Mouse (Mus musculus) stomach, embryonic 15.5 days (tissue): ENCODE data around the gene Col4a2. TPM values are rescaled to one million over a fixed set of nuclear protein-coding genes. Genes with fewer than 3 reads are reported as not detected.

Experiments
- ATAC-seq: fragments of 200-750 bp; cut with Nextera tagmentation; 2 replicates; pipeline ENCODE4 v1.8.0; 2017; ENCODE audit warnings: low read depth, moderate number of reproducible peaks, moderate TSS enrichment; ENCODE audit not compliant: insufficient read depth, low FRiP score
- H3K27ac ChIP-seq: fragments of 300-500 bp; sonication (generic); 2 replicates; pipeline ENCODE4 v1.5.1; 2015; ENCODE audit warnings: mild to moderate bottlenecking, inconsistent platforms
- H3K27me3 ChIP-seq: fragments of 300-500 bp; sonication (generic); replicated peaks from 2 replicates; pipeline ENCODE4 v1.6.1; 2015; ENCODE audit warnings: inconsistent platforms
- H3K36me3 ChIP-seq: fragments of 300-500 bp; sonication (generic); 2 replicates; pipeline ENCODE4 v1.6.1; 2015; ENCODE audit warnings: inconsistent platforms
- H3K4me1 ChIP-seq: fragments of 300-500 bp; sonication (generic); 2 replicates; pipeline ENCODE4 v1.6.1; 2015; ENCODE audit warnings: inconsistent platforms
- H3K4me2 ChIP-seq: fragments of 300-500 bp; sonication (generic); 2 replicates; pipeline ENCODE4 v1.6.1; 2015; ENCODE audit warnings: mild to moderate bottlenecking, inconsistent platforms
- H3K4me3 ChIP-seq: fragments of 300-500 bp; sonication (generic); replicated peaks from 2 replicates; pipeline ENCODE4 v1.5.1; 2015; ENCODE audit warnings: inconsistent platforms
- H3K9ac ChIP-seq: fragments of 300-500 bp; sonication (generic); 2 replicates; pipeline ENCODE4 v1.6.1; 2015; ENCODE audit warnings: inconsistent platforms
- H3K9me3 ChIP-seq: fragments of 300-500 bp; sonication (generic); 2 replicates; pipeline ENCODE4 v1.6.1; 2016; ENCODE audit warnings: inconsistent platforms
- WGBS: fragments of 180-500 bp; shearing (Covaris S2); methylation state at CpG from one replicate; pipeline ENCODE4 v1.1.7; 2015; 5-methylcytosine and 5-hydroxymethylcytosine counted together
- polyA plus RNA-seq: library from polyadenylated mRNA; unstranded; fragments of >200 nt; fragmentation: Nextera tagmentation; extraction: Ambion mirVana; gene quantifications from 2 replicates; pipeline ENCODE4 v1.2.1, GENCODE M21; 2015

The Col4a2 gene
- polyA plus RNA-seq, 1 experiment from 2014 or later, result 72.1 TPM

- ATAC-seq, result no peak
- H3K27me3 ChIP-seq, result no peaks in the 10 kb centered on the region
- H3K27ac ChIP-seq, result no peak overlapping the region
- H3K36me3 ChIP-seq, result no peaks in the 10 kb centered on the region
- H3K9ac ChIP-seq, result no peak overlapping the region
- H3K4me2 ChIP-seq, result no peak overlapping the region
- no peaks in the 10 kb centered on the region for H3K9me3 ChIP-seq
- 82% methylated on average over 4 of the region's 4 CpGs for WGBS
- H3K4me1 ChIP-seq, result peaks cover 8% of the 10 kb centered on the region
- no peak overlapping the region for H3K4me3 ChIP-seq
These were observed 54.1 kb downstream of the Col4a2 start for GRCm38 (mm10) chr8:11366741-11367140.

GRCm38 (mm10) chr8:11367670-11368069 lies 55.1 kb downstream of the Col4a2 start:
- no peak overlapping the region for H3K9ac ChIP-seq
- H3K4me3 ChIP-seq, result no peak overlapping the region
- no peaks in the 10 kb centered on the region for H3K9me3 ChIP-seq
- no peaks in the 10 kb centered on the region for H3K36me3 ChIP-seq
- ATAC-seq, result no peak
- H3K4me2 ChIP-seq, result no peak overlapping the region
- 75% methylated on average over 5 of the region's 5 CpGs for WGBS
- peaks cover 6% of the 10 kb centered on the region; the same call in 1 of the 2 replicates for H3K4me1 ChIP-seq
- no peak overlapping the region for H3K27ac ChIP-seq
- H3K27me3 ChIP-seq, result no peaks in the 10 kb centered on the region

- ATAC-seq, result peak; percentile 58
- Histone ChIP-seq H3K9ac (no peak overlapping the region), H3K4me3 (no peak overlapping the region), H3K27me3 (no peaks in the 10 kb centered on the region), H3K36me3 (no peaks in the 10 kb centered on the region), H3K4me2 (no peak overlapping the region), H3K27ac (peak overlapping the region; percentile 35; the same call in 1 of the 2 replicates), H3K4me1 (0 out of 2 replicates have a peak, but pooled peaks cover 6% of the 10 kb centered on the region), H3K9me3 (no peaks in the 10 kb centered on the region)
- 76% methylated on average over 19 of the region's 19 CpGs for WGBS
These were observed 57.1 kb downstream of the Col4a2 start for GRCm38 (mm10) chr8:11369526-11370203.

- Histone ChIP-seq H3K27ac (no peak overlapping the region), H3K9me3 (no peaks in the 10 kb centered on the region), H3K4me2 (no peak overlapping the region), H3K36me3 (no peaks in the 10 kb centered on the region), H3K27me3 (no peaks in the 10 kb centered on the region), H3K9ac (no peak overlapping the region), H3K4me1 (peaks cover 10% of the 10 kb centered on the region), H3K4me3 (no peak overlapping the region)
- WGBS, result 60% methylated on average over 10 of the region's 10 CpGs
- no peak for ATAC-seq
These were observed 58.7 kb downstream of the Col4a2 start for GRCm38 (mm10) chr8:11371347-11371746.

- ATAC-seq, result no peak
- WGBS, result 80% methylated on average over 8 of the region's 8 CpGs
- Histone ChIP-seq H3K4me3 (no peak overlapping the region), H3K36me3 (no peaks in the 10 kb centered on the region), H3K4me1 (peaks cover 17% of the 10 kb centered on the region), H3K9me3 (no peaks in the 10 kb centered on the region), H3K27ac (no peak overlapping the region), H3K27me3 (no peaks in the 10 kb centered on the region), H3K9ac (no peak overlapping the region), H3K4me2 (no peak overlapping the region)
These were observed 59.5 kb downstream of the Col4a2 start for GRCm38 (mm10) chr8:11372080-11372479.

GRCm38 (mm10) chr8:11373643-11374325 lies 61.2 kb downstream of the Col4a2 start:
- 81% methylated on average over 15 of the region's 15 CpGs for WGBS
- Histone ChIP-seq H3K9ac (no peak overlapping the region), H3K4me2 (no peak overlapping the region), H3K4me3 (no peak overlapping the region), H3K27ac (no peak overlapping the region), H3K27me3 (no peaks in the 10 kb centered on the region), H3K36me3 (no peaks in the 10 kb centered on the region), H3K9me3 (no peaks in the 10 kb centered on the region), H3K4me1 (peaks cover 31% of the 10 kb centered on the region)
- ATAC-seq, result no peak

- Histone ChIP-seq H3K27me3 (no peaks in the 10 kb centered on the region), H3K4me2 (no peak overlapping the region), H3K36me3 (no peaks in the 10 kb centered on the region), H3K9ac (no peak overlapping the region), H3K27ac (peak overlapping the region; percentile 27; the same call in 1 of the 2 replicates), H3K9me3 (no peaks in the 10 kb centered on the region), H3K4me1 (peaks cover 27% of the 10 kb centered on the region), H3K4me3 (no peak overlapping the region)
- WGBS, result 69% methylated on average over 15 of the region's 15 CpGs
- no peak for ATAC-seq
These were observed 61.9 kb downstream of the Col4a2 start for GRCm38 (mm10) chr8:11374326-11375076.

GRCm38 (mm10) chr8:11375749-11376438 lies 63.3 kb downstream of the Col4a2 start:
- peak; percentile 65; the same call in 1 of the 2 replicates for ATAC-seq
- Histone ChIP-seq H3K4me3 (no peak overlapping the region), H3K4me1 (peaks cover 25% of the 10 kb centered on the region), H3K36me3 (no peaks in the 10 kb centered on the region), H3K4me2 (peak overlapping the region; percentile 5), H3K9me3 (no peaks in the 10 kb centered on the region), H3K9ac (no peak overlapping the region), H3K27ac (peak overlapping the region; percentile 64), H3K27me3 (no peaks in the 10 kb centered on the region)
- 37% methylated on average over 18 of the region's 18 CpGs for WGBS

GRCm38 (mm10) chr8:11377391-11378210 lies 65.0 kb downstream of the Col4a2 start:
- Histone ChIP-seq H3K27me3 (no peaks in the 10 kb centered on the region), H3K4me3 (no peak overlapping the region), H3K9ac (no peak overlapping the region), H3K27ac (0 out of 2 replicates have a peak overlapping the region, but pooled peaks have one; percentile 49), H3K9me3 (no peaks in the 10 kb centered on the region), H3K36me3 (no peaks in the 10 kb centered on the region), H3K4me2 (no peak overlapping the region), H3K4me1 (peaks cover 37% of the 10 kb centered on the region)
- ATAC-seq, result no peak
- WGBS, result 72% methylated on average over 16 of the region's 16 CpGs

GRCm38 (mm10) chr8:11379590-11379989 lies 67.0 kb downstream of the Col4a2 start:
- Histone ChIP-seq H3K36me3 (no peaks in the 10 kb centered on the region), H3K9me3 (no peaks in the 10 kb centered on the region), H3K4me3 (no peak overlapping the region), H3K9ac (no peak overlapping the region), H3K27me3 (no peaks in the 10 kb centered on the region), H3K4me2 (no peak overlapping the region), H3K4me1 (peaks cover 42% of the 10 kb centered on the region), H3K27ac (peak overlapping the region; percentile 5; the same call in 1 of the 2 replicates)
- ATAC-seq, result no peak
- WGBS, result 65% methylated on average over 7 of the region's 7 CpGs

- no peak overlapping the region for H3K4me2 ChIP-seq
- no peak for ATAC-seq
- no peaks in the 10 kb centered on the region for H3K9me3 ChIP-seq
- H3K4me3 ChIP-seq, result no peak overlapping the region
- H3K9ac ChIP-seq, result no peak overlapping the region
- 88% methylated on average over 7 of the region's 7 CpGs for WGBS
- peaks cover 37% of the 10 kb centered on the region for H3K4me1 ChIP-seq
- peak overlapping the region; percentile 80; the same call in 1 of the 2 replicates for H3K27ac ChIP-seq
- no peaks in the 10 kb centered on the region for H3K27me3 ChIP-seq
- no peaks in the 10 kb centered on the region for H3K36me3 ChIP-seq
These were observed 68.9 kb downstream of the Col4a2 start for GRCm38 (mm10) chr8:11381544-11381943.
